In the genomic region with DNA sequence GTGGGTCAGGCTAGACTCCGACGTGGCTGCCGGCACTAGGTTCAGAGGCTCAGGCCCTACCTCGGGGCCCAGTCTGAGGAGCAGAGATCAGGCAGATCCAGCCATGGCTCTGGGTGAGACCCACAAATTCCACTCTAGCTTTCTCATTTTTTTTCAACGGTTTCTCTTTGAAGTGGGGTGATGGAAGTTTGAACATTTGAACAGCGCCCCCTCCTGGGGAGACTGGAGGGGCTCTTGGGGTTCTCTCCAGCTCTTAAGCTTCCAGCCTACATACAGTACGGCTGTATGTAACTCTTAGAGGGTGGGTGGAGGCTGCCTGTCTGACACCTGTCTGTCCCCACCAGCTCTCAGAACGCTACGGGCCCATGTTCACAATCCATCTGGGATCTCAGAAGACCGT, we compare ENCODE assay signal across 10 mouse cellular contexts. TPM values are rescaled to one million over a fixed set of nuclear protein-coding genes. Genes with fewer than 3 reads are reported as not detected.
DNase-seq lines count a peak whose midpoint lies in the region; ATAC-seq and TF ChIP-seq lines count a peak whose summit lies in the region.
"Had no signal": no experiment of that assay in that cellular context is flagged by ENCODE, and none has a peak within 500 bp of the region (broad histone marks: within the 10 kb centered on the region; RNA-seq: fewer than 3 reads in every experiment).

No protein-coding gene starts in this region.

- H3K9me3 ChIP-seq in ES-Bruce4 (replicated peaks; ENCODE audit: control insufficient read depth, insufficient read depth, low read length, poor library complexity, severe bottlenecking), result no peaks in the 10 kb centered on the region
- no peaks in the 10 kb centered on the region for H3K9me3 ChIP-seq in embryonic facial prominence, embryonic 11.5 days (replicated peaks; ENCODE audit: control insufficient read depth, low read length)
- H3K9me3 ChIP-seq: neural tube, embryonic 13.5 days had no signal

- TF ChIP-seq CTCF in kidney, adult 2 months (conservative IDR thresholded peaks at IDR 0.05; ENCODE audit: insufficient read depth, insufficient read length, low read depth, low read length), result peak; percentile 41
- TF ChIP-seq CTCF in ES-Bruce4 (IDR thresholded peaks at IDR 0.05; ENCODE audit: low read depth, low read length), result peak; percentile 31
- peak; percentile 20; the same call in 1 of the 2 replicates for TF ChIP-seq CTCF in olfactory bulb, adult 2 months (IDR thresholded peaks at IDR 0.05; ENCODE audit: insufficient read depth, low read depth, low read length)

- WGBS in kidney, adult 2 months, result 64% methylated on average over 10 of the region's 10 CpGs
- WGBS in embryonic facial prominence, embryonic 11.5 days, result 60% methylated on average over 10 of the region's 10 CpGs
- 60% methylated on average over 10 of the region's 10 CpGs for WGBS in olfactory bulb, adult 2 months

- TF ChIP-seq POLR2A in kidney, adult 2 months (IDR thresholded peaks at IDR 0.05; ENCODE audit: low read depth, low read length), result no peak
- no peak for TF ChIP-seq POLR2A in ES-Bruce4 (IDR thresholded peaks at IDR 0.05; ENCODE audit: insufficient read depth, low read length)
- TF ChIP-seq POLR2A in olfactory bulb, adult 2 months (IDR thresholded peaks at IDR 0.05; ENCODE audit: insufficient read depth, low read depth, low read length), result no peak

- H3K4me1 ChIP-seq in kidney, adult 2 months (ENCODE audit: control insufficient read depth, insufficient read depth, low read length), result no peaks in the 10 kb centered on the region
- no peaks in the 10 kb centered on the region for H3K4me1 ChIP-seq in ES-Bruce4 (ENCODE audit: control insufficient read depth, insufficient read depth, low read length)
- H3K4me1 ChIP-seq in embryonic facial prominence, embryonic 11.5 days (ENCODE audit: control insufficient read depth, insufficient read depth, low read length), result 0 out of 2 replicates have a peak, but pooled peaks cover 2% of the 10 kb centered on the region
- peaks cover 5% of the 10 kb centered on the region for H3K4me1 ChIP-seq in olfactory bulb, adult 2 months (ENCODE audit: control insufficient read depth, insufficient read depth, low read length)

- DNase-seq in kidney, adult 2 months, result no peak
- no peak for DNase-seq in kidney, postnatal 25 days
- peak; percentile 27 for DNase-seq in embryonic facial prominence, embryonic 11.5 days (ENCODE audit: low spot score)
- no peak for DNase-seq in left cerebral cortex, postnatal 36 days (ENCODE audit: low spot score in 2 of 2)
- DNase-seq in heart, adult 11 months, result no peak
- no peak for DNase-seq in left cerebral cortex, postnatal 10 days (ENCODE audit: extremely low spot score in 1 of 2, low spot score in 2 of 2)
- DNase-seq: kidney, postnatal 14 days had no signal

- intact Hi-C loops in left cerebral cortex, postnatal 36 days (cut with DNase I), result no loop called here
- intact Hi-C loops in left cerebral cortex, postnatal 10 days (cut with DNase I), result no loop called here

- no peak overlapping the region for H3K4me3 ChIP-seq in kidney, adult 2 months (ENCODE audit: insufficient read depth, low read depth, low read length)
- H3K4me3 ChIP-seq in ES-Bruce4 (ENCODE audit: low read depth, low read length), result no peak overlapping the region
- H3K4me3 ChIP-seq in embryonic facial prominence, embryonic 11.5 days (ENCODE audit: low read depth, low read length), result no peak overlapping the region
- no peak overlapping the region for H3K4me3 ChIP-seq in olfactory bulb, adult 2 months (ENCODE audit: insufficient read depth, low read depth, low read length)
- H3K4me3 ChIP-seq: neural tube, embryonic 13.5 days had no signal

- H3K4me2 ChIP-seq in embryonic facial prominence, embryonic 11.5 days (ENCODE audit: low read depth, low read length), result no peak overlapping the region
- H3K4me2 ChIP-seq: neural tube, embryonic 13.5 days had no signal

- TF ChIP-seq EP300 in ES-Bruce4 (IDR thresholded peaks at IDR 0.05; ENCODE audit: insufficient read depth, low read depth, low read length), result no peak

- H3K27me3 ChIP-seq in kidney, adult 2 months (replicated peaks; ENCODE audit: control insufficient read depth, insufficient read depth, low read length), result no peaks in the 10 kb centered on the region
- no peaks in the 10 kb centered on the region for H3K27me3 ChIP-seq in ES-Bruce4 (ENCODE audit: control insufficient read depth, insufficient read depth, low read length, poor library complexity, severe bottlenecking)
- no peaks in the 10 kb centered on the region for H3K27me3 ChIP-seq in embryonic facial prominence, embryonic 11.5 days (ENCODE audit: control insufficient read depth, insufficient read depth, low read length)

- ATAC-seq in embryonic facial prominence, embryonic 11.5 days (replicated peaks; ENCODE audit: insufficient number of reproducible peaks, low FRiP score, low TSS enrichment, low read depth), result no peak

- no peak overlapping the region for H3K27ac ChIP-seq in kidney, adult 2 months (ENCODE audit: insufficient read depth, low read depth, low read length)
- no peak overlapping the region for H3K27ac ChIP-seq in ES-Bruce4 (ENCODE audit: insufficient read depth, low read length)
- no peak overlapping the region for H3K27ac ChIP-seq in embryonic facial prominence, embryonic 11.5 days (replicated peaks; ENCODE audit: low read depth, low read length)
- H3K27ac ChIP-seq in olfactory bulb, adult 2 months (ENCODE audit: insufficient read depth, low read depth, low read length), result no peak overlapping the region
- H3K27ac ChIP-seq: neural tube, embryonic 13.5 days had no signal

- no peaks in the 10 kb centered on the region for H3K36me3 ChIP-seq in kidney, adult 2 months (ENCODE audit: control insufficient read depth, insufficient read depth, low read length)
- H3K36me3 ChIP-seq in ES-Bruce4 (ENCODE audit: control insufficient read depth, insufficient read depth, low read length, poor library complexity, severe bottlenecking), result no peaks in the 10 kb centered on the region
- H3K36me3 ChIP-seq in embryonic facial prominence, embryonic 11.5 days (replicated peaks; ENCODE audit: control insufficient read depth, insufficient read depth, low read depth, low read length), result no peaks in the 10 kb centered on the region
- H3K36me3 ChIP-seq: neural tube, embryonic 13.5 days had no signal

- no peak overlapping the region for H3K9ac ChIP-seq in ES-Bruce4 (ENCODE audit: low read depth, poor library complexity, severe bottlenecking)
- H3K9ac ChIP-seq in embryonic facial prominence, embryonic 11.5 days (replicated peaks; ENCODE audit: low read length), result no peak overlapping the region
- H3K9ac ChIP-seq: neural tube, embryonic 13.5 days had no signal

RNA-seq across cellular contexts. Expression of a gene that starts 1.1 kb away (rescaled TPM):
- polyA plus RNA-seq in kidney, adult 2 months (2012; rRNA removed), result not detected in 2 replicates
- not detected in 2 replicates for polyA plus RNA-seq in ES-Bruce4 (2011; ENCODE audit: insufficient read depth, insufficient read length, low read depth, missing spikeins)
- 0.41 and 0.46 TPM in 2 replicates for polyA plus RNA-seq in embryonic facial prominence, embryonic 11.5 days (2014; fragmentation: Nextera tagmentation; extraction: Ambion mirVana)
- not detected in 2 replicates for polyA plus RNA-seq in olfactory bulb, adult 2 months (2012; ENCODE audit: insufficient read depth, insufficient read length, low replicate concordance, missing spikeins)
- not detected for total RNA-seq in left cerebral cortex, postnatal 36 days (2021)
- total RNA-seq in left cerebral cortex, postnatal 10 days (2021), result not detected
- polyA plus RNA-seq: neural tube, embryonic 13.5 days had no signal

RNA-seq across cellular contexts. Expression of a gene that starts 2.3 kb away (rescaled TPM):
- polyA plus RNA-seq in kidney, adult 2 months (2012; rRNA removed), result 114 and 125 TPM in 2 replicates
- polyA plus RNA-seq in ES-Bruce4 (2011; ENCODE audit: insufficient read depth, insufficient read length, low read depth, missing spikeins), result 19.9 and 26.1 TPM in 2 replicates
- 116 and 123 TPM in 2 replicates for polyA plus RNA-seq in embryonic facial prominence, embryonic 11.5 days (2014; fragmentation: Nextera tagmentation; extraction: Ambion mirVana)
- polyA plus RNA-seq in olfactory bulb, adult 2 months (2012; ENCODE audit: insufficient read depth, insufficient read length, low replicate concordance, missing spikeins), result not detected in 2 replicates
- 10 to 100 TPM; 65.7 to 74.4 TPM for total RNA-seq in left cerebral cortex, postnatal 36 days (2021)
- 10 to 100 TPM; 75.2 to 90.2 TPM for total RNA-seq in left cerebral cortex, postnatal 10 days (2021)

RNA-seq across cellular contexts. Expression of a gene that starts 24.0 kb away (rescaled TPM):
- 39.1 and 43.0 TPM in 2 replicates for polyA plus RNA-seq in kidney, adult 2 months (2012; rRNA removed)
- polyA plus RNA-seq in ES-Bruce4 (2011; ENCODE audit: insufficient read depth, insufficient read length, low read depth, missing spikeins), result 0.82 and 0.91 TPM in 2 replicates
- 1.6 and 1.7 TPM in 2 replicates for polyA plus RNA-seq in embryonic facial prominence, embryonic 11.5 days (2014; fragmentation: Nextera tagmentation; extraction: Ambion mirVana)
- not detected in 2 replicates for polyA plus RNA-seq in olfactory bulb, adult 2 months (2012; ENCODE audit: insufficient read depth, insufficient read length, low replicate concordance, missing spikeins)
- 10 to 100 TPM; 13.5 to 14.0 TPM for total RNA-seq in left cerebral cortex, postnatal 36 days (2021)
- 1 to 10 TPM; 5.7 to 7.5 TPM for total RNA-seq in left cerebral cortex, postnatal 10 days (2021)

RNA-seq across cellular contexts. Expression of a gene that starts 28.1 kb away (rescaled TPM):
- polyA plus RNA-seq in kidney, adult 2 months (2012; rRNA removed), result 29.5 and 34.2 TPM in 2 replicates
- polyA plus RNA-seq in ES-Bruce4 (2011; ENCODE audit: insufficient read depth, insufficient read length, low read depth, missing spikeins), result 16.5 and 17.0 TPM in 2 replicates
- 1.6 and 1.7 TPM in 2 replicates for polyA plus RNA-seq in embryonic facial prominence, embryonic 11.5 days (2014; fragmentation: Nextera tagmentation; extraction: Ambion mirVana)
- not detected in 2 replicates for polyA plus RNA-seq in olfactory bulb, adult 2 months (2012; ENCODE audit: insufficient read depth, insufficient read length, low replicate concordance, missing spikeins)
- total RNA-seq in left cerebral cortex, postnatal 36 days (2021), result 100 to 1,000 TPM; 260 to 316 TPM
- 100 to 1,000 TPM; 370 to 382 TPM for total RNA-seq in left cerebral cortex, postnatal 10 days (2021)

RNA-seq across cellular contexts. Expression of a gene that starts 51.6 kb away (rescaled TPM):
- 3.0 and 4.3 TPM in 2 replicates for polyA plus RNA-seq in kidney, adult 2 months (2012; rRNA removed)
- not detected in 2 replicates for polyA plus RNA-seq in ES-Bruce4 (2011; ENCODE audit: insufficient read depth, insufficient read length, low read depth, missing spikeins)
- polyA plus RNA-seq in embryonic facial prominence, embryonic 11.5 days (2014; fragmentation: Nextera tagmentation; extraction: Ambion mirVana), result 0.18 and 0.27 TPM in 2 replicates
- polyA plus RNA-seq in olfactory bulb, adult 2 months (2012; ENCODE audit: insufficient read depth, insufficient read length, low replicate concordance, missing spikeins), result not detected in 2 replicates
- under 1 TPM in 1 of 2 experiments, not detected in 1; 0.27 TPM for total RNA-seq in left cerebral cortex, postnatal 36 days (2021)
- total RNA-seq in left cerebral cortex, postnatal 10 days (2021), result under 1 TPM; 0.24 to 0.28 TPM

Comparison
In these comparisons a context has a peak if more than half of its experiments do, and no peak if none do; other contexts are left out.
1. RNA of a gene that starts 2.3 kb away (polyA plus RNA-seq): 116 to 123 TPM in embryonic facial prominence, embryonic 11.5 days, 114 to 125 TPM in kidney, adult 2 months and 19.9 to 26.1 TPM in ES-Bruce4; not detected in olfactory bulb, adult 2 months; every median in the first group is over 10 times any median in the second.
2. RNA of a gene that starts 24.0 kb away (polyA plus RNA-seq): 39.1 to 43.0 TPM in kidney, adult 2 months; 1.6 to 1.7 TPM in embryonic facial prominence, embryonic 11.5 days, 0.82 to 0.91 TPM in ES-Bruce4 and not detected in olfactory bulb, adult 2 months; every median in the first group is over 10 times any median in the second.
3. Peak in every context shown above with its lines, with median percentiles within 50 percentile points of each other: CTCF ChIP-seq.